Mouse (Mus musculus): Measurements from ENCODE around the gene Gm20388. TPM values are rescaled to one million over a fixed set of nuclear protein-coding genes. Genes with fewer than 3 reads are reported as not detected.

The Gm20388 gene
- polyA plus RNA-seq, 1 experiment from 2014 or later = not detected

DNA sequence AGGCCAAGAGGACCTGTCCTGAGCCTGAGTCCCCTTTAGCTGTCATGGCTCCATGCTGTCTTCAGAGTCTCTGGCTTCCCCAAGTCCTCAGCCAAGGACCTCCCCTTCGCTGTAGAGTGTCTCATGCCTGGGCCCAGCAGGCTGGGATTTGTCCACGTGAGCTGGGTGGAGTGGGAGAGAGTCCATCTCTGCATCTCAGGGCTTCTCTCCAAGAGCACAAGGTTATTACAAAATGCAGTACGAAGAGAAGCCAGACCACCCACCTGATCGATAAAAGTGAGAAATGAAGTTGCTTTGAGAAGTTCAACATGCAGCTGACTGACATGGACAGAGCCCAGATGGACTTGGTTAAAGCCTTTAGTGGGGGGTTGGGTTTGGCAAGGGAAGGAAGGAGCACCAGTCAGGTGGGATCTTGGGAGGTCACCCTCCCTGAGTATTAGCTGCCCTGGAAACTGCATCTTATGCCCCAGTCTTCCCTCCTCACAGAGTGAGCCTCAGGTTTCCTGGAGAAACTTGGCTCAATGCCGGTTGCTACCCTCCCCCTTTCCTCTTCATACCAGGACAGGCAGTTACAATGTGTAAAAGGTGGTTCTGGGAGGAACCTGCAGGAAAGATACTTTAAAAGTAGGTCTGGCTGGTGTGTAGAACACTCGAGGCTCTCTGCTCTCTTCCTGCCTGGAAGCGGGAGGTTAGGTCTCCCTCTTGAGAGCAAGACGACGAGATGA, 2705.7 kb downstream of the Gm20388 start:
- ATAC-seq (replicated peaks; ENCODE audit: insufficient number of reproducible peaks, insufficient read depth, low FRiP score, low read depth) = no peak
- Histone ChIP-seq H3K9ac (no peak overlapping the region), H3K4me3 (no peak overlapping the region), H3K27me3 (no peaks in the 10 kb centered on the region), H3K4me2 (no peak overlapping the region), H3K27ac (no peak overlapping the region), H3K4me1 (replicated peaks) (peaks cover 24% of the 10 kb centered on the region), H3K9me3 (replicated peaks) (no peaks in the 10 kb centered on the region), H3K36me3 (0 out of 2 replicates have a peak, but pooled peaks cover 3% of the 10 kb centered on the region)
- 58% methylated on average over 9 of the region's 9 CpGs for WGBS

- Histone ChIP-seq H3K27me3 (no peaks in the 10 kb centered on the region), H3K36me3 (0 out of 2 replicates have a peak, but pooled peaks cover 3% of the 10 kb centered on the region), H3K4me3 (no peak overlapping the region), H3K4me2 (no peak overlapping the region), H3K9ac (no peak overlapping the region), H3K4me1 (replicated peaks) (peaks cover 13% of the 10 kb centered on the region), H3K9me3 (replicated peaks) (no peaks in the 10 kb centered on the region), H3K27ac (no peak overlapping the region)
- no peak for ATAC-seq (replicated peaks; ENCODE audit: insufficient number of reproducible peaks, insufficient read depth, low FRiP score, low read depth)
- 28% methylated on average over 6 of the region's 7 CpGs for WGBS
Observed at GRCm38 (mm10) chr8:122617947-122618546, 2707.4 kb downstream of the Gm20388 start.

DNA sequence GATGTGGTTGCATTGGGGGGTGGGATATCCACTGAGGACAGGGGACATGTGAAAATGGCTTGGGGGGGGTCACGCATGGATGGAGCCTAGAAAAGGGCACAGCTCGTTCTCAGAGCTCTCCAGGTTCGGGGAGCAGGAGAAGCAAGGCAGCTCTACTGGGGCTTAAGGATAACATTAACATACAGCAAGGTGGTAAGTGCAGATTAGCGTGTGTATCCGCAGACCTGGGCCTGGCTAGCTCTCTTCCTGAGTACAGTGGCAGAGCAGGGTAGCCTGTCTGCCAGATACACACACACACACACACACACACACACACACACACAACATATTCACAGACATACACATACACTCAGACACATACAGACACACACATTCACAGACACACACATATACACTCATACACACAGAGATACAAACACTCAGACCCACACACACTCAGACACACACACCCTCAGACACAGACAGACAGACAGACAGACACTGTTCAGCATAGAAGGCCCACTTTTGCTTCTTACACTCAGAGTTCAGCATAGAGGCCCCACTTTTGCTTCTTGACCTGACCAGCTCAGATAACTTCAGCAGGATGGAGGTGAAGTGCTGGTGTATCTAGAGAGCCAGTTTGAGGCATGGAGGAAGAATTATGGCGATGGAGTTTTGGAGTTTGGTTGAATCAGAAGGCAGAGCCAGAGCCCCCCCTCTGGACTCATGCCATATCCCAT, 2708.2 kb downstream of the Gm20388 start:
- H3K27ac ChIP-seq = no peak overlapping the region
- H3K4me3 ChIP-seq = no peak overlapping the region
- no peak overlapping the region for H3K4me2 ChIP-seq
- no peak for ATAC-seq (replicated peaks; ENCODE audit: insufficient number of reproducible peaks, insufficient read depth, low FRiP score, low read depth)
- no peaks in the 10 kb centered on the region for H3K27me3 ChIP-seq
- 67% methylated on average over 6 of the region's 6 CpGs for WGBS
- no peak overlapping the region for H3K9ac ChIP-seq
- H3K36me3 ChIP-seq = 0 out of 2 replicates have a peak, but pooled peaks cover 3% of the 10 kb centered on the region
- H3K4me1 ChIP-seq (replicated peaks) = peaks cover 13% of the 10 kb centered on the region
- H3K9me3 ChIP-seq (replicated peaks) = no peaks in the 10 kb centered on the region

GRCm38 (mm10) chr8:122620446-122620845, 2709.8 kb downstream of the Gm20388 start:
- WGBS = 29% methylated on average over 5 of the region's 5 CpGs
- H3K4me2 ChIP-seq = no peak overlapping the region
- H3K9me3 ChIP-seq (replicated peaks) = no peaks in the 10 kb centered on the region
- no peak overlapping the region for H3K9ac ChIP-seq
- no peaks in the 10 kb centered on the region for H3K36me3 ChIP-seq
- no peaks in the 10 kb centered on the region for H3K27me3 ChIP-seq
- no peak overlapping the region for H3K4me3 ChIP-seq
- ATAC-seq (replicated peaks; ENCODE audit: insufficient number of reproducible peaks, insufficient read depth, low FRiP score, low read depth) = no peak
- H3K27ac ChIP-seq = no peak overlapping the region
- peaks cover 13% of the 10 kb centered on the region for H3K4me1 ChIP-seq (replicated peaks)

DNA sequence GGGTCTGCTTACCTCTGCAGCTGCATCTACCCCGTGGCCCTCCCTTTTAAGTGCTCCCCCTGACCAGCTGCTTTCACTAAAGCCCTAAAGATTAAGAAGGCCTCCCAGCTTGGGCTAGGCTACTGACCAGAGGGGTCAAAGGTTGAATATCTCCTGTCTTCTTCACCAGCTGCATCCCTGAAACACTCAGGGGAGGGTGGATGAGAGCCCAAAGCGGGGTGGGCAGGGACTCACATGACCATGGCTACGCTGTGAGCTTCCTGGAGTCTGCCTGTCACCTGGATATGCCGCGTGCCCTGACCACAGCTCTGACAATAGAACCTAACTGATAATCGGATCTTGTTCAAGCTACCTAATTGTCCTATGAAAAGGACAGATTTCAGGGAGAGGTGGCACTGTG, 2712.1 kb downstream of the Gm20388 start, which contains the start of gene Pabpn1l:
Gene Pabpn1l, minus strand, starts transcription at position 13 of the 400 bp plus-strand sequence.
- no peak within 1 kb of the TSS for H3K4me3 ChIP-seq
- no peak for ATAC-seq (replicated peaks; ENCODE audit: insufficient number of reproducible peaks, insufficient read depth, low FRiP score, low read depth)
- H3K4me1 ChIP-seq (replicated peaks) = peaks cover 3% of the 10 kb centered on the region
- no peaks in the 10 kb centered on the region for H3K9me3 ChIP-seq (replicated peaks)
- no peak within 1 kb of the TSS for H3K9ac ChIP-seq
- no peak within 1 kb of the TSS for H3K27ac ChIP-seq
- no peaks in the 10 kb centered on the region for H3K36me3 ChIP-seq
- no peaks in the 10 kb centered on the region for H3K27me3 ChIP-seq
- 70% methylated on average over 6 of the region's 6 CpGs for WGBS
- no peak within 1 kb of the TSS for H3K4me2 ChIP-seq

DNA sequence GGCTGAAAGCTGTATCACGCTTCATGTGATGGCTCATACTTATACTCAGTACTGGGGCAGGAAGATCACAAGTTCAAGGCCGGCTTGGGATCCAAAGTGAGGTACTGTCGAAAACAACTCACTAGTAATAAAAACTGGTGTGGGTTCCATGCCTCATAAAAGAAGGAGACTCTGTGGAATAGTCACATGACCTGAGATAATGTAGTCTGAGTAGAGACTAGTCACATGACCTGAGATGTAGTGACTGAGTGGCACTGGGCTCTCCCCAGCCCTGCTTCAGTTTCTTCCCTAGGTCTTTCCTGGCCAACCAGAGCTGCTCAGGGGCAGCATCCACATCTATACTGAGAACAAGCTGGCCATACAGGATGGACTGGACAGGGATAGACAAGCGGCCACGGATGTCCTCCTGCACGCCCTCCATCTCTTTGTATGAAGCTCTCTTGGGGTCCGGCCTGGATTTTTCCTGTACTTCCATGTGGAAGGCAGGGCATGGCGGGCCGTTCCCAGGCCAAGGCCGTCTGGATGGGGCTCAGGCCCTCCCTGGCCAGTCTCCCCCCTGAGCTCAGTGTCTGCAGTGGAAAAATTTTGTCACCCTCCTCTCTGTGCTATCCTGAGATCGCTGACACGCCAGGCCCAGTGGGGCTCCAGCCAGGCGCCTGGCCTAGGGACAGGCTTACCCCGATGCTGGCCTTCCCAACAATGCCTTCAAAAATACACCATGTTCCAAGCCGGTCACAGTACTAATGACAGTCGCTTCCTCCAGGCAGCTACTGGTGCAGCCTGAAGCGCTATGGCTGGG, 2713.4 kb downstream of the Gm20388 start:
- no peaks in the 10 kb centered on the region for H3K36me3 ChIP-seq
- no peaks in the 10 kb centered on the region for H3K4me1 ChIP-seq (replicated peaks)
- 82% methylated on average over 17 of the region's 17 CpGs for WGBS
- no peaks in the 10 kb centered on the region for H3K27me3 ChIP-seq
- H3K4me2 ChIP-seq = no peak overlapping the region
- no peak overlapping the region for H3K4me3 ChIP-seq
- no peak overlapping the region for H3K27ac ChIP-seq
- H3K9ac ChIP-seq = no peak overlapping the region
- 0 out of 2 replicates have a peak, but pooled peaks have one; percentile 14 for ATAC-seq (replicated peaks; ENCODE audit: insufficient number of reproducible peaks, insufficient read depth, low FRiP score, low read depth)
- no peaks in the 10 kb centered on the region for H3K9me3 ChIP-seq (replicated peaks)

GRCm38 (mm10) chr8:122624653-122625052, 2714.0 kb downstream of the Gm20388 start:
- no peak overlapping the region for H3K9ac ChIP-seq
- H3K36me3 ChIP-seq = no peaks in the 10 kb centered on the region
- no peak for ATAC-seq (replicated peaks; ENCODE audit: insufficient number of reproducible peaks, insufficient read depth, low FRiP score, low read depth)
- H3K4me3 ChIP-seq = no peak overlapping the region
- H3K9me3 ChIP-seq (replicated peaks) = no peaks in the 10 kb centered on the region
- H3K27ac ChIP-seq = no peak overlapping the region
- H3K27me3 ChIP-seq = no peaks in the 10 kb centered on the region
- no peaks in the 10 kb centered on the region for H3K4me1 ChIP-seq (replicated peaks)
- H3K4me2 ChIP-seq = no peak overlapping the region
- WGBS = 74% methylated on average over 5 of the region's 5 CpGs

GRCm38 (mm10) chr8:122625811-122626210, 2715.2 kb downstream of the Gm20388 start:
- Histone ChIP-seq H3K27me3 (no peaks in the 10 kb centered on the region), H3K9ac (no peak overlapping the region), H3K4me2 (no peak overlapping the region), H3K4me3 (no peak overlapping the region), H3K9me3 (replicated peaks) (no peaks in the 10 kb centered on the region), H3K36me3 (no peaks in the 10 kb centered on the region), H3K27ac (no peak overlapping the region), H3K4me1 (replicated peaks) (peaks cover 6% of the 10 kb centered on the region; the same call in 1 of the 2 replicates)
- 74% methylated on average over 9 of the region's 9 CpGs for WGBS
- ATAC-seq (replicated peaks; ENCODE audit: insufficient number of reproducible peaks, insufficient read depth, low FRiP score, low read depth) = no peak

GRCm38 (mm10) chr8:122626896-122627295, 2716.3 kb downstream of the Gm20388 start:
- no peak for ATAC-seq (replicated peaks; ENCODE audit: insufficient number of reproducible peaks, insufficient read depth, low FRiP score, low read depth)
- H3K27me3 ChIP-seq = no peaks in the 10 kb centered on the region
- no peak overlapping the region for H3K4me3 ChIP-seq
- H3K9ac ChIP-seq = no peak overlapping the region
- no peaks in the 10 kb centered on the region for H3K9me3 ChIP-seq (replicated peaks)
- 69% methylated on average over 2 of the region's 2 CpGs for WGBS
- H3K27ac ChIP-seq = no peak overlapping the region
- H3K4me1 ChIP-seq (replicated peaks) = peaks cover 6% of the 10 kb centered on the region; the same call in 1 of the 2 replicates
- H3K36me3 ChIP-seq = no peaks in the 10 kb centered on the region
- no peak overlapping the region for H3K4me2 ChIP-seq

- H3K27me3 ChIP-seq = no peaks in the 10 kb centered on the region
- no peaks in the 10 kb centered on the region for H3K9me3 ChIP-seq (replicated peaks)
- 60% methylated on average over 10 of the region's 10 CpGs for WGBS
- no peak overlapping the region for H3K27ac ChIP-seq
- H3K9ac ChIP-seq = no peak overlapping the region
- H3K4me2 ChIP-seq = no peak overlapping the region
- peaks cover 6% of the 10 kb centered on the region; the same call in 1 of the 2 replicates for H3K4me1 ChIP-seq (replicated peaks)
- ATAC-seq (replicated peaks; ENCODE audit: insufficient number of reproducible peaks, insufficient read depth, low FRiP score, low read depth) = no peak
- H3K4me3 ChIP-seq = no peak overlapping the region
- 0 out of 2 replicates have a peak, but pooled peaks cover 3% of the 10 kb centered on the region for H3K36me3 ChIP-seq
Observed at GRCm38 (mm10) chr8:122629388-122629787, 2718.7 kb downstream of the Gm20388 start.

DNA sequence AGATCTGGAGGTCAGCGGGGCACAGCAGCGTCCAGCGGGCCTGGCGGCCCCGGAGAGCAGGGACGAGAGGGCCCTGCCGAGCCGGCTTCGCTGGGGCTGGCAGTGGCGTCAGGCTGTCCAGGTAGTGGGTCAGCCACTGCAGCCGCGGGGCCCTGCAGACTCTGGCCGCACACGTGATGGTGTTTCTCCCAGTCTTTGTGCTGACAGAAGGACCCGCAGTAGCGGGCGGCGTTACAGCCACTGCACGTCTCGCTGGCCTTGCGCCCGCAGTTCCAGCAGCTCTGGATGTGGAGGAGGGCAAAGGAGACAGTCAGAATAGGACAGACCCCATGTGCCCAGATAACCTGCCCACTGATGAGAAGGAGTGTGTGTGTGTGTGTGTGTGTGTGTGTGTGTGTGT, 2720.1 kb downstream of the Gm20388 start:
- Histone ChIP-seq H3K4me3 (peak overlapping the region; percentile 23), H3K27me3 (no peaks in the 10 kb centered on the region), H3K9ac (peak overlapping the region; percentile 31), H3K36me3 (0 out of 2 replicates have a peak, but pooled peaks cover 6% of the 10 kb centered on the region), H3K4me1 (replicated peaks) (peaks cover 8% of the 10 kb centered on the region), H3K9me3 (replicated peaks) (no peaks in the 10 kb centered on the region), H3K4me2 (peak overlapping the region; percentile 55), H3K27ac (no peak overlapping the region)
- ATAC-seq (replicated peaks; ENCODE audit: insufficient number of reproducible peaks, insufficient read depth, low FRiP score, low read depth) = no peak
- WGBS = 54% methylated on average over 22 of the region's 22 CpGs
